Mouse (Mus musculus): Measurements from ENCODE around the gene Gm6164. TPM values are rescaled to one million over a fixed set of nuclear protein-coding genes. Genes with fewer than 3 reads are reported as not detected.
"Not testable (repeated sequence)": the region's sequence is repeated elsewhere in the genome, so short reads cannot be mapped to it uniquely, and the experiment has no call there.

Gm6164 gene
- polyA plus RNA-seq (2012; rRNA removed), result not detected in 2 replicates

- H3K36me3 ChIP-seq (ENCODE audit: control insufficient read depth, insufficient read depth, low read length); H3K27ac ChIP-seq (ENCODE audit: control insufficient read depth, insufficient read depth, low read depth, low read length); H3K4me3 ChIP-seq (ENCODE audit: control insufficient read depth, low read depth, low read length); H3K27me3 ChIP-seq (ENCODE audit: control insufficient read depth, insufficient read depth, low read length); H3K4me1 ChIP-seq (ENCODE audit: control insufficient read depth, insufficient read depth, low read length): not testable (repeated sequence)
Observed at GRCm38 (mm10) chr7:20205507-20205906, at the start of gene Gm6164. TSS of gene Gm6164 (minus strand) at chr7:20205607.

- H3K36me3 ChIP-seq (ENCODE audit: control insufficient read depth, insufficient read depth, low read length); H3K4me1 ChIP-seq (ENCODE audit: control insufficient read depth, insufficient read depth, low read length); H3K4me3 ChIP-seq (ENCODE audit: control insufficient read depth, low read depth, low read length); H3K27me3 ChIP-seq (ENCODE audit: control insufficient read depth, insufficient read depth, low read length); H3K27ac ChIP-seq (ENCODE audit: control insufficient read depth, insufficient read depth, low read depth, low read length): not testable (repeated sequence)
Observed at GRCm38 (mm10) chr7:20233728-20234127, 28.3 kb upstream of the Gm6164 start, which contains the start of gene Gm4498. TSS of gene Gm4498 (minus strand) at chr7:20233828.

GRCm38 (mm10) chr7:20193410-20193809 is 12.0 kb downstream of the Gm6164 start, which contains the start of gene Vmn1r95:
TSS of gene Vmn1r95 (plus strand) at chr7:20193710.
- not testable (repeated sequence) for H3K4me1 ChIP-seq (ENCODE audit: control insufficient read depth, insufficient read depth, low read length); H3K27me3 ChIP-seq (ENCODE audit: control insufficient read depth, insufficient read depth, low read length); H3K36me3 ChIP-seq (ENCODE audit: control insufficient read depth, insufficient read depth, low read length); H3K27ac ChIP-seq (ENCODE audit: control insufficient read depth, insufficient read depth, low read depth, low read length); H3K4me3 ChIP-seq (ENCODE audit: control insufficient read depth, low read depth, low read length)

- H3K36me3 ChIP-seq (ENCODE audit: control insufficient read depth, insufficient read depth, low read length); H3K4me3 ChIP-seq (ENCODE audit: control insufficient read depth, low read depth, low read length); H3K4me1 ChIP-seq (ENCODE audit: control insufficient read depth, insufficient read depth, low read length); H3K27me3 ChIP-seq (ENCODE audit: control insufficient read depth, insufficient read depth, low read length); H3K27ac ChIP-seq (ENCODE audit: control insufficient read depth, insufficient read depth, low read depth, low read length): not testable (repeated sequence)
Observed at GRCm38 (mm10) chr7:20168277-20168676, 37.1 kb downstream of the Gm6164 start, which contains the start of gene Vmn1r94. TSS of gene Vmn1r94 (minus strand) at chr7:20168377.

Other genes starting within 250 kb of the Gm6164 start
- 1.6 and 1.7 TPM in 2 replicates for gene Ceacam20, start 240.2 kb downstream of the Gm6164 start, polyA plus RNA-seq (2012; rRNA removed)
- gene Nlrp9b, start 214.1 kb downstream of the Gm6164 start, polyA plus RNA-seq (2012; rRNA removed), result 0.17 and 0.35 TPM in 2 replicates
- gene Vmn1r91, start 105.9 kb downstream of the Gm6164 start, polyA plus RNA-seq (2012; rRNA removed), result not detected in 2 replicates
- gene Gm16442, start 83.0 kb downstream of the Gm6164 start, polyA plus RNA-seq (2012; rRNA removed), result not detected in 2 replicates
- not detected in 2 replicates for gene Vmn1r93, start 66.5 kb downstream of the Gm6164 start, polyA plus RNA-seq (2012; rRNA removed)
- gene Vmn1r94, start 37.2 kb downstream of the Gm6164 start, polyA plus RNA-seq (2012; rRNA removed), result not detected in 2 replicates
- gene Vmn1r95, start 11.9 kb downstream of the Gm6164 start, polyA plus RNA-seq (2012; rRNA removed), result not detected in 2 replicates
- gene Gm4498, start 28.2 kb upstream of the Gm6164 start, polyA plus RNA-seq (2012; rRNA removed), result not detected in 2 replicates
- gene Gm5890, start 57.2 kb upstream of the Gm6164 start, polyA plus RNA-seq (2012; rRNA removed), result 0.07 and 0.18 TPM in 2 replicates
- gene Gm4133, start 128.5 kb upstream of the Gm6164 start, polyA plus RNA-seq (2012; rRNA removed), result not detected in 2 replicates
- gene Gm5728, start 169.8 kb upstream of the Gm6164 start, polyA plus RNA-seq (2012; rRNA removed), result not detected in 2 replicates
- gene Vmn1r100, start 212.3 kb upstream of the Gm6164 start, polyA plus RNA-seq (2012; rRNA removed), result not detected in 2 replicates
- gene Vmn1r101, start 237.0 kb upstream of the Gm6164 start, polyA plus RNA-seq (2012; rRNA removed), result not detected in 2 replicates

Data from testis, adult 2 months (tissue).